Mouse (Mus musculus): Measurements from ENCODE around the gene Six2.

DNA sequence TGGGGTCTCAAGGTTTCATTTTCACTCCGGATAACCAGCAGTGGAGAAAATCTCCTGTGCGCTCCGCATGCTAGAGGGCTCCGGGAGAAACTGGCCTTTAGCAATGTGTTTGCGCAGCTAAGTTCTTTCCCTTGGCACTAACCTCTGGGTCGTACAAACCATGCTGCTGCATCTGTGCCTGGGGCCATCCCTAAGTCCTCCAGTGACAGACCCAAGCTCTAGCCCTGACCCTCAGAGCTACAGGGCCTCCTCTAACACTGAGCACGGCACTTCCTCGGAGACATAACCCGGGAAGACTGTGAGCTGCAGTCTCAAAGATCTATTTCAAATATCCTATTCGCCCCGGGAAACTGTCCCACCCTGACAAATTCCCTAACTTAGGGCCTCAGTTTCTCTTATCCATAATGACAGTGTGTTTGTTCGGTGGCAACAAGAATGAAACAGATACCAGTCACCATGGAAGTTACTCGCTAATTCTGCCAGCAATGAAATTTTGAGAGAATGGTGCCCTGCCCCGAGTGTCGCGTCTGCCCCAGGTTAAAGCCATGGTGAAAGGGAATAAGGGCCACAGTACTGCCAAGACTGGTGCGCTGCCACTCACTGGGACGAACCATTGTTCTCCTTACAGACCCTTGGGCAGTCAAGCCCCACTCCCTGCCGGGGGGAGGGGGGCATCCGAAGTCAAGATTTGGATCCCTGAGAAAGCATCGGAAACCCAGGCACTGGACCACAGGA is 7.8 kb downstream of the Six2 start:
- TF ChIP-seq CTCF (IDR thresholded peaks at IDR 0.05; ENCODE audit: extremely low read depth, insufficient read depth, insufficient read length, insufficient replicate concordance) (no peak), POLR2A (IDR thresholded peaks at IDR 0.05; ENCODE audit: low read depth, low read length) (no peak)
